Mouse (Mus musculus) limb, embryonic 15.5 days (tissue): ENCODE data around the gene Jaml. TPM values are rescaled to one million over a fixed set of nuclear protein-coding genes. Genes with fewer than 3 reads are reported as not detected.
"Not testable (repeated sequence)": the region's sequence is repeated elsewhere in the genome, so short reads cannot be mapped to it uniquely, and the experiment has no call there.

Source experiments
- ATAC-seq: fragments of 200-750 bp; cut with Nextera tagmentation; 2 replicates; pipeline ENCODE4 v1.8.0; 2017; ENCODE audit warnings: low read depth, moderate TSS enrichment; ENCODE audit not compliant: insufficient number of reproducible peaks, low FRiP score, low TSS enrichment
- H3K27ac ChIP-seq: fragments of 300-500 bp; sonication (generic); 2 replicates; pipeline ENCODE4 v1.5.1; 2015; ENCODE audit warnings: moderate library complexity, mild to moderate bottlenecking, inconsistent platforms
- H3K27me3 ChIP-seq: fragments of 300-500 bp; sonication (generic); 2 replicates; pipeline ENCODE4 v1.6.1; 2015; ENCODE audit warnings: inconsistent platforms
- H3K36me3 ChIP-seq: fragments of 300-500 bp; sonication (generic); 2 replicates; pipeline ENCODE4 v1.6.1; 2015; ENCODE audit warnings: inconsistent platforms
- H3K4me1 ChIP-seq: fragments of 300-500 bp; sonication (generic); 2 replicates; pipeline ENCODE4 v1.6.1; 2015; ENCODE audit warnings: inconsistent platforms
- H3K4me2 ChIP-seq: fragments of 300-500 bp; sonication (generic); 2 replicates; pipeline ENCODE4 v1.6.1; 2015; ENCODE audit warnings: mild to moderate bottlenecking, inconsistent platforms
- H3K4me3 ChIP-seq: fragments of 300-500 bp; sonication (generic); 2 replicates; pipeline ENCODE4 v1.5.1; 2015; ENCODE audit warnings: mild to moderate bottlenecking, inconsistent platforms
- H3K9ac ChIP-seq: fragments of 300-500 bp; sonication (generic); 2 replicates; pipeline ENCODE4 v1.6.1; 2015; ENCODE audit warnings: inconsistent platforms
- H3K9me3 ChIP-seq: fragments of 300-500 bp; sonication (generic); 2 replicates; pipeline ENCODE4 v1.6.1; 2016; ENCODE audit warnings: inconsistent platforms
- WGBS: fragments of 180-500 bp; shearing (Covaris S2); methylation state at CpG from one replicate; pipeline ENCODE4 v1.1.7; 2015; 5-methylcytosine and 5-hydroxymethylcytosine counted together
- polyA plus RNA-seq: library from polyadenylated mRNA; unstranded; fragments of >200 nt; fragmentation: Nextera tagmentation; extraction: Ambion mirVana; gene quantifications from 2 replicates; pipeline ENCODE4 v1.2.1, GENCODE M21; 2015

Jaml gene
- 0.37 and 0.63 TPM in 2 replicates for polyA plus RNA-seq

- Histone ChIP-seq H3K9ac (no peak within 1 kb of the TSS; the same call in 1 of the 2 replicates), H3K36me3 (no peaks in the 10 kb centered on the region), H3K27ac (no peak within 1 kb of the TSS), H3K4me2 (no peak within 1 kb of the TSS), H3K27me3 (no peaks in the 10 kb centered on the region), H3K9me3 (no peaks in the 10 kb centered on the region), H3K4me3 (no peak within 1 kb of the TSS), H3K4me1 (no peaks in the 10 kb centered on the region)
- 86% methylated on average over 5 of the region's 5 CpGs for WGBS
- ATAC-seq = no peak
These were observed at the start of gene Jaml for GRCm38 (mm10) chr9:45079011-45079410. TSS of gene Jaml (plus strand) at chr9:45079183.

- Histone ChIP-seq H3K27ac (no peak overlapping the region), H3K27me3 (no peaks in the 10 kb centered on the region), H3K9me3 (no peaks in the 10 kb centered on the region), H3K36me3 (no peaks in the 10 kb centered on the region), H3K4me3 (no peak overlapping the region), H3K4me2 (no peak overlapping the region), H3K9ac (no peak overlapping the region), H3K4me1 (peaks cover 5% of the 10 kb centered on the region; the same call in 1 of the 2 replicates)
- WGBS = 63% methylated on average over 6 of the region's 6 CpGs
- ATAC-seq = no peak
These were observed 48.6 kb upstream of the Jaml start for GRCm38 (mm10) chr9:45030341-45030740.

- H3K9ac ChIP-seq = no peak overlapping the region
- no peak overlapping the region for H3K4me2 ChIP-seq
- H3K36me3 ChIP-seq = no peaks in the 10 kb centered on the region
- no peak overlapping the region for H3K27ac ChIP-seq
- no peaks in the 10 kb centered on the region for H3K27me3 ChIP-seq
- no peak for ATAC-seq
- 64% methylated on average over 2 of the region's 2 CpGs for WGBS
- no peaks in the 10 kb centered on the region for H3K9me3 ChIP-seq
- peaks cover 5% of the 10 kb centered on the region; the same call in 1 of the 2 replicates for H3K4me1 ChIP-seq
- H3K4me3 ChIP-seq = no peak overlapping the region
These were observed 46.7 kb upstream of the Jaml start for GRCm38 (mm10) chr9:45032261-45032660.

- WGBS = 80% methylated on average over 3 of the region's 3 CpGs
- Histone ChIP-seq H3K4me3 (no peak overlapping the region), H3K4me1 (no peaks in the 10 kb centered on the region), H3K9ac (no peak overlapping the region), H3K27me3 (no peaks in the 10 kb centered on the region), H3K36me3 (no peaks in the 10 kb centered on the region), H3K4me2 (no peak overlapping the region), H3K27ac (no peak overlapping the region), H3K9me3 (no peaks in the 10 kb centered on the region)
- no peak for ATAC-seq
These were observed 44.5 kb upstream of the Jaml start for GRCm38 (mm10) chr9:45034526-45034925.

DNA sequence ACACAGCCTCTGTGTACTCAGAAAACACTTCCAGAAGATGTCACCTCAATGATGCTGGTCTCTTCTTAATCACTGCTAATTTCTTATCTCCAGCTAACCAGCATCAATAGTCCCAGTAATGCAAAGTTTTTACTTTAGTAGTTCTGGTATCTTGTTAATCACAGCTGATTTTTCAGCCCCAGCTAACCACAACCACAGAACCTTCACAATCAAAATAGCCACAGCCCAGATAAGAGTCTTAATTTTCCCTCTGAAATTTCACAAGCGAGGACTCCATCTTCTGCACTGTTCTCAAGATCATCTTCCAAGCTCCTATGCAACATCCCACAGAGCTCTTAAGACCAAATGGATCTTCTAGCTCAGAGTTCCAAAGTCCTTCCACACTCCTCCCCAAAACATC is 41.2 kb upstream of the Jaml start:
- not testable (repeated sequence) for H3K9me3 ChIP-seq, H3K4me2 ChIP-seq, H3K27me3 ChIP-seq, H3K36me3 ChIP-seq, ATAC-seq, H3K9ac ChIP-seq, H3K4me3 ChIP-seq, H3K27ac ChIP-seq
- WGBS = 81% methylated on average over 1 of the region's 1 CpGs
- H3K4me1 ChIP-seq = peaks cover 19% of the 10 kb centered on the region

DNA sequence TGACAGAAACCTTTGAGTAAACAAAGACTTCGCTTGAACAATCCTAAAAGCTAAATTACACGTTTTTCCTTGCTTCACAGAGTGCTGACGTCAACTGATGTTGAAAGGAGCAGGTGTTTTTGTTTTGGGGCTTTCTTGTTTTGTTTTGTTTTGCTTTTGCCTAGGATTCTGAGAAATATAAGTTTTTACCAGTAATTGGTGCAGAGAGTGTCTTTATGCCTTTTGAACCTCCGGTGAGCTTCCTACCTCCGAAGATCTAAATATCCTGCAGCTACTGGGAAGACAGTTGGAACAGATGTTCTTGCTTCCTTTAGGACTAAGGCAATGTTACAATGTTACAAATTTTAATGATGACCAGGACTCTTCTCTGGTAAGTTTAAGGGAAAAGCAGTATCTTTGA is 39.5 kb upstream of the Jaml start, which contains the start of gene Mpzl2:
Mpzl2 (plus strand) TSS at position 301 of the 400 bp plus-strand sequence.
- Histone ChIP-seq H3K36me3 (no peaks in the 10 kb centered on the region), H3K4me2 (peak within 1 kb of the TSS; percentile 24; the same call in 1 of the 2 replicates), H3K9ac (no peak within 1 kb of the TSS), H3K4me3 (no peak within 1 kb of the TSS), H3K27ac (no peak within 1 kb of the TSS), H3K4me1 (peaks cover 29% of the 10 kb centered on the region), H3K27me3 (peaks cover 10% of the 10 kb centered on the region; the same call in 1 of the 2 replicates), H3K9me3 (no peaks in the 10 kb centered on the region)
- ATAC-seq = no peak
- 53% methylated on average over 5 of the region's 5 CpGs for WGBS

GRCm38 (mm10) chr9:45040066-45040845 is 38.7 kb upstream of the Jaml start:
- no peaks in the 10 kb centered on the region for H3K9me3 ChIP-seq
- whole genome bisulfite sequencing = 14% methylated on average over 14 of the region's 14 CpGs
- peak overlapping the region; percentile 31; the same call in 1 of the 2 replicates for H3K9ac ChIP-seq
- H3K4me2 ChIP-seq = peak overlapping the region; percentile 24; the same call in 1 of the 2 replicates
- H3K4me3 ChIP-seq = no peak overlapping the region
- H3K4me1 ChIP-seq = peaks cover 29% of the 10 kb centered on the region
- H3K36me3 ChIP-seq = no peaks in the 10 kb centered on the region
- peaks cover 10% of the 10 kb centered on the region; the same call in 1 of the 2 replicates for H3K27me3 ChIP-seq
- ATAC-seq = no peak
- H3K27ac ChIP-seq = no peak overlapping the region

- 31% methylated on average over 17 of the region's 17 CpGs for WGBS
- no peaks in the 10 kb centered on the region for H3K9me3 ChIP-seq
- peaks cover 10% of the 10 kb centered on the region; the same call in 1 of the 2 replicates for H3K27me3 ChIP-seq
- no peak overlapping the region for H3K9ac ChIP-seq
- no peak for ATAC-seq
- no peaks in the 10 kb centered on the region for H3K36me3 ChIP-seq
- no peak overlapping the region for H3K4me3 ChIP-seq
- peak overlapping the region; percentile 3 for H3K4me2 ChIP-seq
- H3K27ac ChIP-seq = no peak overlapping the region; the same call in 1 of the 2 replicates
- H3K4me1 ChIP-seq = peaks cover 29% of the 10 kb centered on the region
These were observed 37.7 kb upstream of the Jaml start for GRCm38 (mm10) chr9:45041131-45041838.

DNA sequence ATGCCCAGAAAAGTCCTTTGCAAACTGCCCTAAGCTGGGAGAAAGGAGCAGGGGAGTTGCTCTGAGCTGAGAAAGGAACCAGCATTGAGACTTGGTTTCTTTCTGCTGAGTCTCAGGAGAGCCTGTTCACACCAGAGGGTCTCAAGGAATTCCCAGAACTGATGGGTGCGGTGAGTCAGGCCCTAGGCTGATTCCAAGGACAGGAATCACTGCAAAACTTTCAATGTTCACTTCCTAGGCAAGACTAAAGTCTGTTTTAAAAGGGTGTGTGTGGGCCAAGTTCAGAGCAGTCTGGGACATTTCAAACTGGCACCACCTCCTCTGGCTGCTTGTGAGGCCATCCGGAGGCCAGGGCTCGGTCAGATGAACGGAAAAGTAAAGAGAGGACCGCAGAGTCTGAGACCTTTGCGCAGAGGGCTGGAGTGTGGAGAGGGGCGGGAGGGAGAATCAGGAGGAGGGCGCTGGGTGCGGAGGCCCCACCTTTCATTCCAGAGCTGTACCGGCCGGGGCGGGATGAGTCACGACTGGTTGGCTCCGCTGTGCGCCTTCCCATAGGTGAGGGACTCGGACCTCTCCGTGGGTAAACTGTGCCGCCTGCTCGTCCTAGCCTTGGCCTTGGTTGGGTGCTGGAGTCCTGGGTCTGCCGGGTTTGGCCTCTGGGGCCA is 36.8 kb upstream of the Jaml start:
- H3K4me1 ChIP-seq = peaks cover 29% of the 10 kb centered on the region
- H3K36me3 ChIP-seq = no peaks in the 10 kb centered on the region
- peak overlapping the region; percentile 60 for H3K4me2 ChIP-seq
- H3K9me3 ChIP-seq = no peaks in the 10 kb centered on the region
- 4% methylated on average over 20 of the region's 20 CpGs for WGBS
- peak overlapping the region; percentile 79 for H3K27ac ChIP-seq
- peaks cover 10% of the 10 kb centered on the region; the same call in 1 of the 2 replicates for H3K27me3 ChIP-seq
- peak overlapping the region; percentile 33; the same call in 1 of the 2 replicates for H3K9ac ChIP-seq
- H3K4me3 ChIP-seq = peak overlapping the region; percentile 45
- ATAC-seq = peak; percentile 72; the same call in 1 of the 2 replicates

DNA sequence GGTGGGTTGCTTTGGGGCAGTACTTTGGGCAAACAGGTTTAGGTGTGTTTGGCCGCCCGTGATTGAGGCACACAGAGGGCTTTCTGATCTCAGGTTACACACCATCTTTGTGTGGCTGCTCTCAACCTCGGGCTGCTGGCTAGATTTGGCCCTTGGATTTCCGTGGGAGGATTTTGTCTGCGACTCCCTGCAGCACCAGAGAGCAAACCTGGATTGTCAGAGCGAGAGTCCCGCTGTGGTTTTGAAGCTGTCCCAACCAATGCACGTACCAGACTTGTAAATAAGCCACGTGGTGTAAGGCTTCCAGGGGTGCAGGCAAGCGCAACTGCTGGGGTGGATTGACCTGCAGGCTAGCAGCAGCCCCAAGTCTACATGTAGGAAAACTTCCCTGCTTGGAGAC is 36.0 kb upstream of the Jaml start:
- WGBS = under 1% methylated on average over 10 of the region's 10 CpGs

GRCm38 (mm10) chr9:45046973-45047372 is 32.0 kb upstream of the Jaml start:
- H3K4me3 ChIP-seq = no peak overlapping the region
- H3K9me3 ChIP-seq = no peaks in the 10 kb centered on the region
- peaks cover 4% of the 10 kb centered on the region; the same call in 1 of the 2 replicates for H3K27me3 ChIP-seq
- H3K27ac ChIP-seq = no peak overlapping the region
- no peak overlapping the region for H3K4me2 ChIP-seq
- H3K4me1 ChIP-seq = peaks cover 17% of the 10 kb centered on the region
- ATAC-seq = no peak
- H3K9ac ChIP-seq = no peak overlapping the region
- WGBS = 86% methylated on average over 16 of the region's 16 CpGs
- H3K36me3 ChIP-seq = no peaks in the 10 kb centered on the region

More for the DNA sequence above, 36.0 kb upstream of the Jaml start:
- ATAC-seq = no peak
- Histone ChIP-seq H3K4me3 (peak overlapping the region; percentile 45), H3K9ac (peak overlapping the region; percentile 33), H3K4me2 (peak overlapping the region; percentile 60), H3K36me3 (no peaks in the 10 kb centered on the region), H3K27me3 (peaks cover 10% of the 10 kb centered on the region; the same call in 1 of the 2 replicates), H3K9me3 (no peaks in the 10 kb centered on the region), H3K27ac (peak overlapping the region; percentile 79), H3K4me1 (peaks cover 29% of the 10 kb centered on the region)
